Mouse (Mus musculus): ENCODE results near the gene Zfp536.

Zfp536 gene

DNA sequence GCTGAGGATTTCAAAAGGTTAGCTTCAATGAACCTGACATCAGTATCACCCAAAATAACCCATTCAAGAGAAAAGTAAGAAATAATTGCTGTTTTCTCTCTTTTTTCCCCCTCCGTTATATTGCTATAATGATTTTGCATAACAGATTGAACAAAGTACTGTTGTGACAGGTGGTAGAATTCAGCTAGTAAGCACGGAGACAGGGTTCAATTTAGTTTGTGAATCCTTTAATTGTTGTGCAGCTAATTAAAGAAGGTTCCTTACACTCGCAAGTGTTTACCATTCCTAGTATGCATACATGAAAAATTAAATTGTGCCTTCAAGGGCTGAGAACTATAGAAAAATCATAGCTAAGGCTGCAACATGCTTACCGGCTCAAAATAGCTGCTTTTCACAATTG is 173.1 kb downstream of the Zfp536 start:
- DNase-seq, result no peak

DNA sequence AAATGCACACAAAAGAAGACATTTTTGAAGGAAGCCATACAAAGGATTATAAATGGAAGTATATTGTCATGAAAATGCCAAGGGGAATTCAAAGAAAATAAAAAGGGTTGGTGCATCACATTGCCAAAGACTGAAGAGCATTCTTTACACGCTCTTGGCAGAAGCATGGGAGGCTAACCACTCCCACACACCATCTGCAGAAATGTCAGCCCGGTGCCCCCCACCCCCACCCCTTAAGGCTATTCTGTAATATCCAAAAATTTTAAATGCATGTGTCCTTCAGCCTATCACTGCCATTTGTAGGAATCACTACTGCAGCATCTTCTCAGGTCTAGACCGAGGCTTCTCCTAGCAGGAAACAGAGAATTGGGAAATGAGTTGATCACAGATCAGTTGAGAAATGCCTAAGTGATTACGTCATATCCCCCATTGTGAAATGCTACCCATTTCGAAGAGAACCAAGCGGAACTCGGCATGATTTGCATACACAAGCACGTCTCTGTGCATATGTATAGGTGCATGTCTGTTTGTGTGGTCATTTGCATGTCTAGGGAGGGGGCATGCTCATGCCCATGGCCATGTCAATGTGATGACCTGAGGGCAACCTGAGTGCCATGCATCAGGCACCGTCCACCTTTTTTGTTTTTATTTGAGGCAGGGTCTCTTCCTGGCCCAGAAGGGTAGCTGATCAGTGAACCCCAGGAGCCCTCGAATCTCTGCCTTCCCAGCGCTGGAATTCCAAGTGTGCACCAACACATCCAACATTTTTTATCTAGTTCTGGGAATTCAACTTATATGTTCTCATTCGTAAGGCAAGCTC is 179.0 kb downstream of the Zfp536 start:
- DNase-seq, result no peak

DNA sequence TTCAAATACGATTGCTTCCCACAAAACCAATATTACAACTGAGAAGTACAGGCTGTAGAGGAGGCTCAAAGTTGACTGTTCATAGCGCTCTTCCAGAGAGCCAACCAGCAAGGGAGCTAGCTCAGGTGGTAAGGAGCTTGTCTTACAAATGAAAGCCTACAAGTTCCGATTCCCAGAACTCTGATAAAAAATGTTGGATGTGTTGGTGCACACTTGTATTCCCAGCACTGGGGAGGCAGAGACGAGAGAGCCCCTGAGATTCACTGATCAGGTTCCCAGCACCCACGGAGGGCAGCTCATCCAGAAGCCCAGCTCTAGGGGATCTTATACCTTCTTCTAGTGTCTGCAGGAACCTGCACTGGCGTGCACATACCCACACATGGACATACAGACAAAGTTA is 179.9 kb downstream of the Zfp536 start:
- DNase-seq, result no peak

DNA sequence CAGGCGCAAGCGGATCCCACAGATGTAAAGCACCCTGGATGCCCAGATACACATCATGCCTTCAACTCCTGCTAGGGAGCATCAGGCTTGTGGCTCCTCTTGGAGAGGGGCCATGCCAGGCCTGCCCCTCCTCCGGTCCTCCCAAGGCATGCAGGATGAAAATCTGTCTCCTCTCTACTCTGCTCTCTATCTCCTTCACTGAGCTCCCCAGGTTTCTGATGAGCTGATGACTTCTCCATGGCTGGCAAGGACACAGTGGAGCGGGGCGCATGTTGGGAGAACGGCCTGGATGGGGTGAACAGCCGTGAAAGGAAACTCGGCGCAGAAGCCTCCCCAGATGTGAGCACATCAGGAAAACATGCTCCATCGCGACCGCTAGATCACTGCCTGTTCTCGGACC is 186.7 kb downstream of the Zfp536 start:
- DNase-seq, result no peak

DNA sequence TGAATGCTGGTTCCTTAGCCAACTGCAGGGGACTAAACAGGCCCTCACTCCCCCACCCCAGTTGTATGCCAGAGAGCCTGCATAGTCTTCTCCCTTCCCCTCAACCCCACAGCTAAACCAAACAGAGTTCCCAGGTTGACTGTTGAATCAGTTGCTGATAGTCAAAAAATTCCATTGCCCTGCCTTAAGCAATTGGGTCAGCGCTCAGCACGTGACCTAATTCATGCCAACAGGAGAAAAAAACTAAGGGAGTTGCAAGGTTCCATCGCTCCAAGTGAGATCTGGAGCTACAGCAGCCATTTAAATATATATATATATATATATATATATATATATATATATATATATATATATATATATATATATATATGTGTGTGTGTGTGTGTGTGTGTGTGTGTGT is 192.2 kb downstream of the Zfp536 start:
- no peak for DNase-seq

DNA sequence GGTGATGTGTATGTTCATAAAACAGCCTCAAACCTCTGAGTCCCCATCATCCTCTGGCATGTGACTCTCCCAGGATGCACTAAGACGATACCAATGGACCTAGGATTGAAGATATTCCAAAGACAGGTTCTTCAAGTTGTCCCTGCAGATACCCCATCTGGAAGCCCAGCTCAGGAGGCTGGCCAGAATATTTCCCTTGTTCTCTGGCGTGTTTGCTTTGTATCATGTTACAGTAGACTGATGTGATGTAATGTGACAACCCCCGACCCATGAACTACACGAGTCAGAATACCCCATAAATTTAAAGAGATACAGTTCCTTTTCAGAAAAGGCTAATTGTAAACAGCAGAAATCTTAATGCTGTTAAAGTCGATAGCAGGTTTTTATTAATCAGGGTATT is 192.9 kb downstream of the Zfp536 start:
- DNase-seq, result peak; percentile 63

DNA sequence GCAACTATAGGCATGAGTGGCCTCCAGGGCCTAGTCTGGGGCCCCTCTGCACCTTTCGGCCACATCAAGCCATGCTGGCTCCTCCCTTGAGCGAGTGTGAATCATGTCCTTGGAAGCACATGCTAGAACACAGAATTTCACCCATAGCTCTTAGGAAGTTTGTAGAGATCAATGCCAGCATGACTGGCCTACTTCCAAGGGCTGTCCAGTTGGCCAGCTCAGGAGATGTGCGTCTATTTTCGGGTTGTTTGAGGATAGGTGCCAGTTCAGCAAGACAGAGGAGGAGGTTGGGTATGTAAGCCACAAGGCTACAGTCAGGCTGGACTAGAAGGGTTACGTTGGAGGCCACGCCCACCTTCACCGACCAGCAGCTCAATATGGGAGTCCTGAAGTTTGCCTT is 201.4 kb downstream of the Zfp536 start:
- no peak for DNase-seq

DNA sequence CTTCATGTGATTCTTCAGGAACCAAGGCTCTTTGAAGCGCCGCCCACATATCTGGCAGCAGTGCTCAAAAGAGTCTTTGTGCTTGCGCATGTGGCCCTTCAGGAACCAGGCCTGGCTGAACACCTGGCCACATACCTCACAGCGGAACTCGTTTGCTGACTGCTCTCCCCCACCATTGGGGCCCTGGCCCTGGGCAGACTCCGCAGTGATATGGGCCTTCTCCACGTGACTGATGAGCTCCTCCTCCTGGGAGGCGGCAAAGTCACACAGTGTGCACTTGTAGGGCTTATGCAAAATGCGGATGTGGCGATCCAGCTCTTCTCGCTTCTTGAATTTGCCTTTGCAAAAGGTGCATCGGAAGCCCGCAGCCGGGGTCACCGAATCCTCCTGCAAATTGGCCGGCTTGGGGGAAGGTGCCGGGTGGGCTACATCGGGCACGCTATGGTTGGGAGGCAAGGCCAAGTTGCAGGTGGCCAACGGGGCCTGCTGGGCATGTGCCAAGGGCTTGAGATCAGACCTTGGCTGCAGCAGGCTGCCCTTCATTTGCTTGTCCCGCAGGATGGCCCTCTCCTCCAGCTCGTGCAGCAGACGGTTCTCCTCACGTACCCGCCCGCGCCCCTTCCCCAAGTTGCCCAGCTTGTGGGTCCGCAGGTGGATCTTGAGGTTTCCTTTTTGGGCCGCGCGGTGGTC is 204.5 kb downstream of the Zfp536 start:
- DNase-seq, result no peak

DNA sequence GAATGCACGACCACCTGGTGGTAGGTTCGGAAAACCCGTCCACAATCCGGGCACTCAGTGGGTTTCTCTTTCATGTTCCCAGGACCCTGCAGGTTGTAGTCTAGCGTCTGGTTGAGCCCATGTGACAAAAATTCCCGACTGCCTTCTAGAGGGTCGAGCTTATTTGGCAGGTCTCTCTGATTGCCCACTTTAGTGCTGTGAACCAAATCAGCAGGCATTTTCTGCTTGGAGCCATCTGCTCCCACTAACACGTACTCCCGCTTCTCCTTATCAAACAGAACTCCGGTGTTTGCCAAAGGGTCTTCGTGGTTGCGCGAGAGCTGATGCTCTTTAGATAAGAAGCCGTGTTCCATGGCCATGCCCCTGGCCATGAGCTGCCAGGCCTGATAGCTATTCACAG is 205.4 kb downstream of the Zfp536 start:
- no peak for DNase-seq

DNA sequence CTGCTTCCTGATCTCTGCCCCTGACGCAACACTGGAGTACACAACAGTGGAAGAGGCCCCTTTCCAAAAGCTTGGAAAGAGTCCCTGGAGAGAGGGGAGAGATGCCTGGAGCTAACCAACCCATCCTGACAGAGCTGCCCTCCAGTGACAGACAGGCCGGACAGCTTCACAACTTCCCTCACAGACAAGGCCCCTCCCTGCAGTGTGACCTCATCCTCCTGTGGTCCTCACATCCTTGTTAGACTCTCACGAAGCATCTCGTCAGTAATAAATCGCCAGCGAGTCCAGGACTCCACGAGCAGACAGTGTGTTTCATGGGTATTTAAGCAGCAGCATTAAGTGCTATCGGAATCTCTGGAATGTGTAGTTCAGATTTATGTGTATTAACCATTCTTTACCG is 207.4 kb downstream of the Zfp536 start:
- peak; percentile 68 for DNase-seq

DNA sequence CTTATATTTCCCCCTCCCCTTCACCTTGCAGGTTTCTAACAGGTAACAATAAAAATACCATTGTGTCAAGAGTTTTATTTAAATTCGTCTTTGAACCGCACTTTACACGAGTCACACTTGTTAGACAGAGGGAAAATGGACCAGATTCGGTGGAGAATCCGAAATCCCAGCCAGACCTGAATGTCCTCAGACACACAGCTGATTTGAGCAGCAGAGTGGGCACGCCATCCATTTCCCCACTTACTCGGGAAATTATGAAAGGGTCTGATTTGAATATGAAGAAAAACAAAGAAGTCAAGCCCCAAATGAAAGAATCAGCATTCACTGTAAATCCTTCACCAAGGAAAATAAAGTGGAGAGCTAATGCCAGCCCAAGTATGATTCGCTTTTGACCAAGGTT is 208.1 kb downstream of the Zfp536 start:
- DNase-seq, result no peak

DNA sequence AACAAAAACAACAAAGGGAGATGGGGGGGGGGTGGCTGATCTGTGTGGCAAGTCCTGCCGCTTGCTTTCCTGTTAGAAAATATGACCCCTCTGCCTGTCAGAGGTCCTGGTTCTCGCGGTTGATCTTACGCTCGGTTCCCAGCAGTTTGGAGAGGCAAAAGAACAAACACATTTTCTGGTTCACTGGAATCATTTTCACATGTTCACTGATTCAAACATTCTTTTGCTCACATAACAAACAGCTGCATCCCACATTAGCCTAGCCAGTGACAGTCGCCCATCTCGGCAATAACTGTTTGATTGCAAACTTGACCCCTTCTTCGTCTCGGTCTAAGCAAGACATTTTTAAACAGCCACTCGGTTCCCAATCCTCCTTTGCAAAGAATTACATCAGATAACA is 208.8 kb downstream of the Zfp536 start:
- peak; percentile 62 for DNase-seq

DNA sequence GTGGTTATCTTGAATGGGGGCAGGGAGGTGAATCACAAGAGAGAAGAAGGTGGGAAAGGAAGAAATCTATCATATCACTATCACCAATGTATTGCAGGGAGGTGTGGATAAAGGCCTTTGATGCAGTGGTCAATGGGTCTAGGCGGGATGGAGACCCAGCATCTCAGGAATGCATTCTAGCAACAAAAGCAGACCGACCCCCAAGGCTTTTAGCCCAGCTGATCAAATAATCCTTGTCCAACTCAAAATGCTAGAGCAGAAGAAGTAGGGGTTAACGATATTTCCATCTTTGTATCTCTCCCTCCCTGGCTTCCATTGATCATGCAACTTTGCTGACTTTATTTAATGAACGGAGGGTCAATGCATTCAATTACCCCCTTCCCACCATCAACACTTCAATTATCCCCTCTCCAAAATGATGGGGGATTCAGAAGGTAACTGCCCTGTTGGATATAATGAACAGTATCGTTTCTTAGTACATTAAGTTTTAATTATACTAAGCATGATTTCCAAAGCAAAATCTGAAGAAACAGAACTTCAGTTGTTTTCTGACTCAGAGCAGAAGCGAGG is 209.5 kb downstream of the Zfp536 start:
- peak; percentile 45 for DNase-seq

DNA sequence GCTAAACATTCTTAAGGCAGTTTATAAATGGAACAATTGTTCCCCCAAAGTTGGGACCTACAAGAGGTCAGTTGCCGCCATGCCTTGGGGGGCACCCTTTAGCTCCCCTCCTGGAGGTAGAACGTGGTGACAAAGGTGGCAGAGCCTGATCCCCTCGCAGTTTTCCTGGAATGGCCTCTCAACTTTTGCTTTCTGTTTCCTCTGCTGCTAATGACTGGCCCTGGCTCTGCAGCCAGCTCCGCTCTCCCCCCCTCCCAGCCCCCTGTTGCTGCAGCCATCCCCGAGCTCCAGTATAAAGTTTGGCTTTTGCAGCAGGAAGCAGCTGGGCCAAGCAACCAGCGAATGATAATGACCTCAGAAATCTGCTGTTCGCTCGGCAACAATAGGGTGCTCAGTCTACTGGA is 210.3 kb downstream of the Zfp536 start:
- DNase-seq, result peak; percentile 82

DNA sequence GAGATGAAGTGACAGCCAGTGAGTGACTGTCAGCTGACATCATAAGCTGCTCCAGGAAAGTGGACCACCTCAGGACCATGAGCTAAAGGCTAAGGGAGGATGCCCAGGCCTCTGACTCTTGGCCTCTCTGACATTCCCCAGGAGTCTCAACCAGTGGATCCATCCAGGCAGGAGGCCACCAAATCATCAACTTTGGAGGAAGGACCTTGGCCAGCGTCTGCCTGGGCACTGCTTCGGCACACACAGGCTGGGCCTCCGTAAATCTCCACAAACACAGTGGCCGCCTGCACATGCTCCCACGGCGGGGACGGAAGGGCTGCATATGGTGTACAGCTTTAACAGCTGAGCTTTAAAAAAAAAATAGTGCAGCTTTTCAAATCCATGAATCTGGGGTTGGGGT is 210.9 kb downstream of the Zfp536 start:
- peak; percentile 52 for DNase-seq

DNA sequence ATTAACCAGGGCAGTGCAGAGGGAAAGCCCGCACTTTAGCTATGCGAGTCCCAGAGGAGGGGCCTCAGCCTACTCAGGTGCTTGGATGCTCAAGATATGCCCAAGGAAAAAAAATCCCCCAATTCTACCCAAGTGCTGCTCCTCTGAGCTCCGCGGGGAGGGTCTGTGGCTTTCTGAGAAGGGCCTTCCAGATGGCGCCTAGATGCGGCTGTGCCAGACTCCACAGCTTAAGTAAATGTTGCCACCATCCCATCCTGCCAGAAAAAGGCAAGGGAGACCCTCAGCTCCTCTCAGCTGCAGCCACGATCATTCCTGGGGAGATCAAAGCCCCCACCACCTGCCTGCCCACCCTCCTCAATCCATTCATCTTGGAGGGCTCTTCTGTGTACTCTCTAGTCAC is 212.9 kb downstream of the Zfp536 start:
- DNase-seq, result no peak

DNA sequence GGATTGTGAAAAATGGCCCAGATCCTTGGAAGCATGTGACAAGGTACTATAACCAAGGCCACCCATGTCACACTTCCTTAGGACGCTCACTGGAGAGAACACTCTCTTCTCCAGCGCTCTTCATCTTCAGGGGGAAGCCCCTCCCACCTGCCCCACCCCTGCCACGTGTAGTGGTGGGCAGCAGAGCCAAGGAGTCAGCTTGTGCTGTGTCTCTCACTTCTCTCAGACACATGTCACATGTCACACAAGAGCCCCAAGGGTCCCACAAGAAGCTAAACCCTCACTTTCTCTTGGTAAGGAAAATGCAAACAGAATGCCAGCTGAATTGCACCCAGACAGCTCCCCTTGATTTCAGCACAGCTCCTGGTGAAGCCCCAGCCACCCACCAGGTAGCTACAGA is 213.6 kb downstream of the Zfp536 start:
- no peak for DNase-seq

DNA sequence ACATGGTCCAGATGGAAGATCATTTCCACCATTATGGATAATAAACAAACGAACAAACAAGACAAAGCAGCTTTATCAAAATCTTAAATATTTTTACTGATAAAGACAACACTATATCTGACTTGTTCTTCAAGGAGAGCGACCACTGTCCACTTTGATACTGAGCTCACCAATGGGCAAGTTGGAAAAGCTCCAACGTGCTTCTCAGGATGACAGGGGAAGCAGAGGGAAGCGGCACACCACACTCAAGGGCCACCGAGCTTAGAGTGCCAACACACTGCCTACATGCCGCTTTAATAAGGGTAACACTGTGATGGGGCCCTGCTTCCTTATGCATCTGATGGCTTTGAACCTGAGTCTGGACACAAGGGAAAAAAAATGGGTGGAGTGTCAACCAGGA is 214.1 kb downstream of the Zfp536 start:
- no peak for DNase-seq

DNA sequence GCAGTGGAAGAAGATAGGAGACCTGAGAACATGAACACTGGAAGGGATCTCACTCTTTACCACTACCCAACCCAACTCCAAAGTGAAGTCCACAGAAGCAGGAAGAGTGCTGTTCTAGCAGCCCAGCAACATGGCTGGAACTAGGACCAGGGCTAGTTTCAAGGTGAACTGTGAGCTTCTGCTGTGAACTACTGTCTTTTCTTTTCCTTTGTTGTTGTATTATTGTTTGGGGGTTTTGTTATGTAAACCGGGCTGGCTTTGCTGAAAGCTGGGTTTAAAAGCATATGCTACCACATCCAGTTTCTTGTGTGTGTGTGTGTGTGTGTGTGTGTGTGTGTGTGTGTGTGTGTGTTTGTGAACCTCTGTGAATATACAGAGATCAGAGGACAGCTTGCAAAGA is 216.6 kb downstream of the Zfp536 start:
- DNase-seq, result no peak

DNA sequence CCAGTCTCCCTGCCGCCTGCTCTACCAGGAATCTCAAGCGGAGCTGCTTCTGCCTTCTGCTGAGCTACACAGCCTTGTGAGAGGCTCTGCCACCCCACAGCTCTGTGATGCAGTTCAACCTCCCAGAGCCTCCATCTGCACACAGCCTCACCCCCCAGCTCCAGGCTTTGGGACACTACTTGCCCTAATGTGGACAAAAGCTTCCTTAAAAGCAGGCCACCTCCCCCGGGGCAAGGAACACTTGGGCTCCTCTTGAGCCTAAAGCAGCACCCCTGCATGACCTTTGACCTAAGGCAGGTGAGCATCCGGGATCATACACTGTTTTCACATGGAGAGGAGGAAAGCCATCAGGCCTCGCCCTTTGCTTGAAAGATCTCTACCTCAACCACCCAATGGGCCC is 219.0 kb downstream of the Zfp536 start:
- DNase-seq, result no peak

DNA sequence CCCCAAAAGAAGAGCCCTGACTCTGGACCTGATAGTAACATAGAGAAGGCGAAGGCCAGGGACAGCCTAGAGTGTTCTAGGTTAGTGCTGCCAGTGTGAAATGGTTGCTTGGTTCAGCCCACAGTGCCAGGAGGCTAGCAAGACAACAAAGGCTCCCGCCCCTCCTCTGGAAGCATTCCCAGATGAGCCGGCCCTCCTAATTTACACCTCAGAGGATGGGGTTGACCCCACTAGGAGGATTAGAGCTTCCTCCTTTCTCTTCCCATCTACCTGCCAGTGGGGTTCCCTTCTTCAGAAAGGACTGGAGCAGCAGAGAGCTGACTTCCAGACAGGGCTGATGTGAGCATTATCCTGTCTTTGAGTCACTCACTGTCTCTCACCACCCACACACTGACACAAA is 219.8 kb downstream of the Zfp536 start:
- DNase-seq, result no peak

DNA sequence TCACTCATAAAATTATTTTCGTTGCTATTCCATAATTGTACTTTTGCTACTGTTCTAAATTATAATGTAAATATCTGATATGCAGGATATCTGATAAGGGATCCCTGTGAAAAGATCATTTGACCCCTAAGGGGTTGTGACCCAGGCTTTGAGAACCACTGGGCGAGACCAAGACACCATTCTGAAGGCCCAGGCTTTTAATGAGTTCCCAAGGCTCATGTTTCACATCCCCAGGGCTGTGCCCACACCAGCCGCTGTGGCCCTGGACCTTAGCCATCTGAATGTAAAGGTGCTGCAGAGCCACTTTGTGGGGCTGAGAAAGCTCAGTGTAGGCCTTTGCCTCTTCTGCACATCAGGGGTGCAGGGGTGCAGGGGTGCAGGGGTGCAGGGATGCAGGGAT is 221.1 kb downstream of the Zfp536 start:
- DNase-seq, result no peak

DNA sequence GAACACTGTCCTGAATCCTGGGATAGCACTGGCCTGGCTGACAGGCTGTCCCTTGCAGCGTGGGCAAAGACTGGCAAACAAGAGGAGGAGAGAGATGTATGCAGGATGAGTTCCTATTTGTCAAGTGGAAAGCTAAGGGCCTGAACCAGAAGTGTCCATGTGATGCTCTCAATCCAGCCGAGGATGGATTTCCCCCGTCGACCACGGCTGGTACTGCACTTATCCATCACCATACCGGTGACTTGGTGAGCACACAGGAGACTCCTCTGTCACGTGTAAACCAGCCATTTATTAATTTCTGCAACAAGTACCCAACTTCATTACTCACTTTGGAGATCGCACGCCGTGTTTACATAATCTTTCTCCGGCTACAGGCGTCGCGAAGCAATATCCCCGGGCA is 224.6 kb downstream of the Zfp536 start:
- DNase-seq, result no peak

DNA sequence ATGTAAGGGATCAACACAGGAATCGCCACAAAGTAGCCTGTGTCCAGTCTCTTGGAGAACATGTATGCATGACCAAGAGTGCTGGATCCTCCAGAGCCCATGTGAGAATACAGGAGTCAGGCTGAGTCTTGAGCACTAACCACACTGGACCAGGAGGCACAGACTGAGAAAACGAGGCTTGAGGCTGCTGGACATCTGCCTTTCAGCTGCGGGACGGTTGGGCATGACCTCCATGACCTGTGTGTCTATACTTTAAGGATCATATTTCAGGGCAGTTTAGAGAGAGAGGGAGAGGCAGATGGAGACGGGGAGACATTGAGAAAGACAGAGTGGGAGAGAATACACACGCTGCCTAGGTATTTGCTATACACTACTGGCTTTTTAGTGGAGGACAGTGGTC is 229.4 kb downstream of the Zfp536 start:
- DNase-seq, result peak; percentile 37

Data from embryo, embryonic 11 days (tissue).